Mouse (Mus musculus): ENCODE results near the gene Rhot2.

DNA sequence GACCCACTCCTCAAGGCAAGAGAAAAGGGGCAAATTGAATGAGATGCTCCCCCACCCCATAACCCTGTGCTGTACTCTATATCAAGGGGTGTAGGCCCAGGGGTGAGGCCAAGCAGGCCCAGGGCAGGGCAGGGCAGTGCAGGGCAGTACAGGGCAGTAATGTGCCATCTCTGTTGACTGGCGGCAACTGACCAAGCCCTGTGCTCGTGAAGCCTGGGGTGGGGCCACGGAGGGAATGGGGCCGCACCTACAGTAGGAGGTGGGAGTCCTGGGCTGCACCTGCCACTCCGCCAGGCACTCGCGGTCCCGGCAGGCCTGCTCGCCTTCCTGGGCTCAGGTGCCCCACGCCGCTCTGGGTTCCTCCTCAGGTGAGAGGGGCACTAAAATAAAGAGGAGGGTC is 20.6 kb upstream of the Rhot2 start:
- TF ChIP-seq MAFK (IDR thresholded peaks at IDR 0.05; ENCODE audit: insufficient read depth, low read depth, low read length): no peak
- TF ChIP-seq CHD2 (IDR thresholded peaks at IDR 0.05; ENCODE audit: low read depth, low read length): no peak
- no peak for TF ChIP-seq ZC3H11A (IDR thresholded peaks at IDR 0.05; ENCODE audit: borderline replicate concordance, low read depth, low read length)
- TF ChIP-seq HCFC1 (IDR thresholded peaks at IDR 0.05; ENCODE audit: borderline replicate concordance, insufficient read depth, low read length): no peak
- no peak for TF ChIP-seq ZNF384 (IDR thresholded peaks at IDR 0.05; ENCODE audit: low read depth, low read length)

Measured in ES-E14 (cell line).